Mouse (Mus musculus): ENCODE results near the gene Wnt3. TPM values are rescaled to one million over a fixed set of nuclear protein-coding genes. Genes with fewer than 3 reads are reported as not detected.

Wnt3 gene
- polyA plus RNA-seq (2015; fragmentation: Nextera tagmentation; extraction: Ambion mirVana): 0.31 and 0.49 TPM in 2 replicates

DNA sequence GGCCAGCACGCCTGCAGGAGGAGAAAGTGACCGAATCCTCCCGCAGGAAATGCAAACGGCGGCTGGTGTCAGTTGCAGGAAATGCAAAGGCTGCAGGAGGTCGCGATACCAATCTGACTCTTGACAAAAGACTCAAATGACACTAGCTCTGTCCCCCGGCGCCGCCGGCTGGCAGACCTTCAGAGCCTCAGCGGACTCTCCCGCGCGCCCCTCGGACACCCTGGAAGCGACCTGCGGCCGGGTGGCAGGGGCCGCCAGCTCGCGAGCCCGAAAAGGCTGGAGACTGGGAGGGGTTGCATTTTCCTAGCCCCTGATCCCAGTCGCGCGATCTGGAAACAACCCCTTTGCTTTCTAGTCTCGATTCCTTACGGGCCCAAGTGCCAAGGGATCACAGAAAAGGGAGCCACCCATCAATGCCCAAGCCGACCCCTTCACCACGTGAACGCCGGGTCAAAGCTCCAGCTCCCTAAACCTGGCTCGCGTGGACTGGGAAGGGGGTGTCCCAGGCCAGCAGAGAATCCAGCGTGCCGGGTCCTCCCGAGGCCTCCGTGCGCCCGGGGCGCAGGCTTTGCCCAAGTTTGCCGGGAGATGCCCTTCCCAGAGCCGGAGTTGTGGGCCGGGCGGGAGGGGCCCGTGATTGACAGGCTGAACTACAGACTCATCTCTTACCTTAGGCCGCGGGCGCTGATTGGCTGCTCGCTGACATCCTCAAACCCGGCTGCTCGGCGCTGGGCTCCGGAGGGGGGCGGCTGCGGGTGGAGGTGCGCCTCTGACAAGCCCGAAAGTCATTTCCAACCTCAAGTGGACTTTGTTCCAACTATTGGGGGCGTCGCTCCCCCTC is at the start of gene Wnt3:
Wnt3 (plus strand) TSS at position 764 of the 841 bp plus-strand sequence.
- H3K4me1 ChIP-seq (replicated peaks): peaks cover 21% of the 10 kb centered on the region
- peak within 1 kb of the TSS; percentile 61 for H3K4me2 ChIP-seq (replicated peaks)
- H3K9ac ChIP-seq: no peak within 1 kb of the TSS
- H3K36me3 ChIP-seq: no peaks in the 10 kb centered on the region
- under 1% methylated on average over 60 of the region's 60 CpGs for WGBS
- peak; percentile 59; the same call in 1 of the 2 replicates for ATAC-seq
- H3K9me3 ChIP-seq: no peaks in the 10 kb centered on the region
- H3K27ac ChIP-seq: no peak within 1 kb of the TSS
- H3K27me3 ChIP-seq (replicated peaks): peaks cover 89% of the 10 kb centered on the region
- H3K4me3 ChIP-seq (replicated peaks): peak within 1 kb of the TSS; percentile 31

DNA sequence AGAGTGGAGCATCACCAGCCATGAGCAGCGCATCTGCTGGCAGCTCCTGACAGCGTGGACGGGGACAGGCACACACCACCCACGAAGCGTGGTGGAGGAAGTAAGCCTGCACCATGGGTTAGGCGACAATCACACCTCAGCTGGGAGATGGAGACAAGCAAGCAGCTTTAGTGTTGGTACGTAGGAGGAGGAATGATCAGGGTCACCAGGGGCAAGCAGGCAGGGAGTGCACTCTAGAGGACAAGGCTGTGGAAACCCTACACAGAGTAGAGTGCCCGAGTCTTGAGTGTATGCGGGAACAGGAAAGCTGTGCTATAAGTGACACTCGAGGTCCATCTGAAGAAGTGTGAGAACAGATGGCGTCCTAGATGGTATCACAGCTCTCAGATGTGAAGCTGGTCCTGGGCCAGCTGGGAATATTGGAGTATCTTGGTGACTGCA is 49.6 kb upstream of the Wnt3 start:
- H3K4me2 ChIP-seq (replicated peaks): no peak overlapping the region
- WGBS: 72% methylated on average over 11 of the region's 11 CpGs
- H3K27me3 ChIP-seq (replicated peaks): no peaks in the 10 kb centered on the region
- no peaks in the 10 kb centered on the region for H3K9me3 ChIP-seq
- H3K4me1 ChIP-seq (replicated peaks): peaks cover 11% of the 10 kb centered on the region
- no peak overlapping the region for H3K9ac ChIP-seq
- ATAC-seq: no peak
- no peak overlapping the region for H3K27ac ChIP-seq
- H3K36me3 ChIP-seq: no peaks in the 10 kb centered on the region
- H3K4me3 ChIP-seq (replicated peaks): no peak overlapping the region

DNA sequence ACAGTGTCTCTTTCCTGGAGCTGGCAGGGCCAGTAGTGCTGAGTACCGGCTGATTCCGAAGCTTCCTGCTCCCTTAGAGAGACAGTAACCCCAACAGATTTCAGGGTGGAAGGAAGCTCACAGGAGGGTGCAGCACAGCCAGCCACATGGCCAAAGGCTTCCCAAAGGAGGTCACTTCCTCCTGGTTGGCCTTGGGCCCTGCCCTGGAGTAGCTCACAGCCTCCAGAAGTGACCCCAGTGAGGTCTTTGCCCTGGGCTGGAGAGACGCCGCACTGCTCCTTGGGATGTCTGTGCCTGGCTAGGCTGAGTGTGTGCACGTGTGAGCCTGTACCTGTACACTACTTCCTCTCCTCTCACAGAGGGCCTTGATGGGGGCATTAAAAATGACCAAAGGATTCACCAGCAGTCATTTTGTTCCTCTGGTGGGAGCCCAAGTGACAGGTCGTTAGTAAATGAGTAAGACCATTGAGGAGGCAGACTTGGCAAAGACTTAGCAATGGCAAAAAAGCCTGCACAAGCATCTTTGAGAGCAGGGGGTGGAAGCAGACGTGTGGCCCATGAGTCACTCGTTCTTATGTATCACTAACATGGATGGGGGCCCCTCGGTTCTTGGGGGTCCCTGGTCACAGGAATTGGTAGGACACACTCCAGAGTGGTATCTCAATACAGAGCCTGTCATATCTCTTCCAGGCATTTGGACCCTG is 44.5 kb upstream of the Wnt3 start:
- H3K27ac ChIP-seq: no peak overlapping the region
- 78% methylated on average over 9 of the region's 9 CpGs for WGBS
- H3K4me1 ChIP-seq (replicated peaks): peaks cover 15% of the 10 kb centered on the region; the same call in 1 of the 2 replicates
- no peaks in the 10 kb centered on the region for H3K9me3 ChIP-seq
- no peaks in the 10 kb centered on the region for H3K36me3 ChIP-seq
- no peak for ATAC-seq
- no peaks in the 10 kb centered on the region for H3K27me3 ChIP-seq (replicated peaks)
- no peak overlapping the region for H3K4me2 ChIP-seq (replicated peaks)
- no peak overlapping the region for H3K4me3 ChIP-seq (replicated peaks)
- no peak overlapping the region for H3K9ac ChIP-seq

DNA sequence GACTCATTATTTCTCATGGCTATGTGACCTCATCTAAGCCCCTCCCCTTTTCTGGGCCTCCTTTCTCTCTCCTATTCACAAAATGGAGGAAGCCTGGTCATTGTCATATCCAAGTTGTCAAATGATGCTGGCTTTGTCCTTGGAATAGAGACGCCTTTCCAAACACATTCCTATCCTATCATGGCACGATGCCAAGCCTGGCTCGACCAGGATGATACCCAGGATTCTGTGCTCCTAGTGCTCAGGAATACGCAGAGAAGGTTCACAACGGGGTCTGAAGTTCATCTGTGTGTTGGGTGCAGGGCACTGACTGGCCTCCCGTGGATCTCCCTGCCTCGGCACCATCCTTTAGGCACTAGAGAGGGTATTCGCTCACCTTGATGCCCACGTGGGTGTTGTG is 42.4 kb upstream of the Wnt3 start:
- H3K4me2 ChIP-seq (replicated peaks): no peak overlapping the region
- H3K4me3 ChIP-seq (replicated peaks): no peak overlapping the region
- H3K36me3 ChIP-seq: no peaks in the 10 kb centered on the region
- 61% methylated on average over 9 of the region's 9 CpGs for WGBS
- peaks cover 26% of the 10 kb centered on the region for H3K4me1 ChIP-seq (replicated peaks)
- H3K9me3 ChIP-seq: no peaks in the 10 kb centered on the region
- H3K27me3 ChIP-seq (replicated peaks): no peaks in the 10 kb centered on the region
- no peak overlapping the region for H3K27ac ChIP-seq
- H3K9ac ChIP-seq: no peak overlapping the region
- ATAC-seq: no peak

DNA sequence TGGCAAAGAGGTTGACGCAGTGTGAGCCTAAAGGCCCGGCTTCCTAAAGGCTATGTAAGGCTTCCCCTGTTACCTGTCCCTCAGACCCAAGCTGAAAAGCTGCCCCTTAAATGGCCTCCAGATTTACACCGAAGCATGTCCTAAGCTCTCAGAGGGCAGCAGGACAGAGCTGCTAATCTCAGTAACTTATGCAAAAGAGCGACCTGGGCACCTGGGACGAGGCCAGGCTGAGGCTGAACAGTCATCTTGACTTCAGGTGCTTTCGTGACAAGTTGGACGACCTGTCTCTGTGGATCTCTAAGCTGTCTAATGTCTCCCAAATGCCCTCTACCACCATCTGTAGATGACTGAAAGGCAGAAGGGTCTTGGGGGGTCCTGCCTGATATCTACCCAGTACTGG is 41.6 kb upstream of the Wnt3 start:
- H3K9me3 ChIP-seq: no peaks in the 10 kb centered on the region
- no peak for ATAC-seq
- no peak overlapping the region for H3K4me2 ChIP-seq (replicated peaks)
- H3K4me1 ChIP-seq (replicated peaks): peaks cover 26% of the 10 kb centered on the region
- no peaks in the 10 kb centered on the region for H3K36me3 ChIP-seq
- 87% methylated on average over 7 of the region's 7 CpGs for WGBS
- no peak overlapping the region for H3K27ac ChIP-seq
- no peak overlapping the region for H3K4me3 ChIP-seq (replicated peaks)
- H3K27me3 ChIP-seq (replicated peaks): no peaks in the 10 kb centered on the region
- no peak overlapping the region for H3K9ac ChIP-seq

DNA sequence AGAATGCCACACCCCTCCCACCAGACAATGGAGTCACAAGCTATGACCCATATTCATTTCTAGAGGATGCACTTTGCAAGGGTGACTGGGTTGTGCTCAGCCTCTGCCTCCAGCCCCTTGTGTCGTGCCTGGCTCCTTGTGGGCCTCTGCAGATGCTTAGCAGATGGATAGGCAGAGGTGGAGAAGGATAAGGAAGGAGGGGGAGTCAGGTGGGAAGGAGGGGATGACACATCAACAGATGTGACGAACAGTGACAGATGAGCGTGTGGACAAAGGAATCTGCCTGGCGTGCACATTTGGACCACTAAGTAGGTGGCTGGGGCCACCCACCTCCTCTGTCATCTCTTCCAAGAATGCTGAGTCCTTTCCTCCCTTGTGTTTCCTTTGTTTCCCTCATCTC is 40.9 kb upstream of the Wnt3 start:
- Histone ChIP-seq H3K9ac (no peak overlapping the region), H3K27me3 (replicated peaks) (no peaks in the 10 kb centered on the region), H3K4me2 (replicated peaks) (no peak overlapping the region), H3K27ac (no peak overlapping the region), H3K4me3 (replicated peaks) (no peak overlapping the region), H3K36me3 (no peaks in the 10 kb centered on the region), H3K9me3 (no peaks in the 10 kb centered on the region), H3K4me1 (replicated peaks) (peaks cover 26% of the 10 kb centered on the region)
- no peak for ATAC-seq
- WGBS: 82% methylated on average over 4 of the region's 4 CpGs

DNA sequence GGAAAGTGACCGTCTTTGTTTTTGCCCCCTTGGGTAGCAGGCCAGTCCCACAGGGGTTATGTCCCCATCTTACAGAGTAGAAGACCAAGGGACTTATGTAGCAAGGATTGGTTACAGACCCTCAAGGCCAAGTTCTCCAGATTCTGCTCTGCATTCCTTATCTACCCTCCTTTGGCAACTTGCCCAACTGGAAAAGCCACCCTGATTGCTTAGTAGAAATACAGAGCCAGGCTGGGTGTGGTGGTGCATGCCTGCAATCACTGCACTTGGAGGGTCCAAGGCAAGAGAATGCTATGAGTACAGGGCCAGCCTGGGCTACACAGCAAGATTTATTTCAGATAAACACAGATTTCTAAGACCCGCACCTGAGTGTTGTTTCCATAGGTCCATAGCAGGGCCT is 40.0 kb upstream of the Wnt3 start:
- H3K27ac ChIP-seq: no peak overlapping the region
- no peak overlapping the region for H3K4me2 ChIP-seq (replicated peaks)
- H3K36me3 ChIP-seq: no peaks in the 10 kb centered on the region
- WGBS: 77% methylated on average over 2 of the region's 2 CpGs
- H3K4me3 ChIP-seq (replicated peaks): no peak overlapping the region
- ATAC-seq: peak; percentile 39; the same call in 1 of the 2 replicates
- no peaks in the 10 kb centered on the region for H3K27me3 ChIP-seq (replicated peaks)
- no peaks in the 10 kb centered on the region for H3K9me3 ChIP-seq
- no peak overlapping the region for H3K9ac ChIP-seq
- peaks cover 28% of the 10 kb centered on the region for H3K4me1 ChIP-seq (replicated peaks)

DNA sequence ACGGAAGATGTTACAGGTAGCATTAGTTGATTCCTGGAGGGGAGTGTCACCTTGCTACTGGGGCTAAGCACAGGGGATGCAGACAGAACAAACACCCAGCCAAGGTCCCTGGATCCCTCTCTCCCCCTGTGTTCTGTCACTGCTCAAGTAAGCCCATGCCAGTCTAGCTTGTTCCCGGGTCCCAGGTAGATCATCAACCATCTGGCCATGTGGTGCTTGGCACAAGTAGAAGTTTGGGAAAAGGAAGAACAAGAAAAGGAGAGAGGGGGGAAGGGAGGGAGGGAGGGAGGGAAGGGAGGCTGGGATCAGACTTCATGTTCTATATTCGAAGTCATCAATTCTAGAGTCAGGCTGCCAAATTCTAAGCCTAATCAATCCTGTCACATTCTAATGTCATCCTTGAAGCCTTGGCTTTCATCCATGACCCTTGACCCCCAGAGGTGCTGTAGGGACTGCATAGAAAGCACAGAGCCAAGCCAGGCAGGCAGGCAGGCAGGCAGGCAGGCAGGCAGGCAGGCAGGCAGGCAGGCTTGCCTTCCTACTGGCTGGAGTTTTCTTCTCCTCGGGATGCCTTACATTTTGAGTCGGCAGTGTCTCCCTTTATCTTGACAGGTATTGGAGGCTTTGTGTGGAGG is 39.4 kb upstream of the Wnt3 start:
- WGBS: 52% methylated on average over 5 of the region's 5 CpGs
- no peak for ATAC-seq
- Histone ChIP-seq H3K9ac (no peak overlapping the region), H3K4me3 (replicated peaks) (no peak overlapping the region), H3K27ac (0 out of 2 replicates have a peak overlapping the region, but pooled peaks have one; percentile 61), H3K4me1 (replicated peaks) (peaks cover 29% of the 10 kb centered on the region), H3K36me3 (no peaks in the 10 kb centered on the region), H3K4me2 (replicated peaks) (peak overlapping the region; percentile 36; the same call in 1 of the 2 replicates), H3K9me3 (no peaks in the 10 kb centered on the region), H3K27me3 (replicated peaks) (no peaks in the 10 kb centered on the region)

DNA sequence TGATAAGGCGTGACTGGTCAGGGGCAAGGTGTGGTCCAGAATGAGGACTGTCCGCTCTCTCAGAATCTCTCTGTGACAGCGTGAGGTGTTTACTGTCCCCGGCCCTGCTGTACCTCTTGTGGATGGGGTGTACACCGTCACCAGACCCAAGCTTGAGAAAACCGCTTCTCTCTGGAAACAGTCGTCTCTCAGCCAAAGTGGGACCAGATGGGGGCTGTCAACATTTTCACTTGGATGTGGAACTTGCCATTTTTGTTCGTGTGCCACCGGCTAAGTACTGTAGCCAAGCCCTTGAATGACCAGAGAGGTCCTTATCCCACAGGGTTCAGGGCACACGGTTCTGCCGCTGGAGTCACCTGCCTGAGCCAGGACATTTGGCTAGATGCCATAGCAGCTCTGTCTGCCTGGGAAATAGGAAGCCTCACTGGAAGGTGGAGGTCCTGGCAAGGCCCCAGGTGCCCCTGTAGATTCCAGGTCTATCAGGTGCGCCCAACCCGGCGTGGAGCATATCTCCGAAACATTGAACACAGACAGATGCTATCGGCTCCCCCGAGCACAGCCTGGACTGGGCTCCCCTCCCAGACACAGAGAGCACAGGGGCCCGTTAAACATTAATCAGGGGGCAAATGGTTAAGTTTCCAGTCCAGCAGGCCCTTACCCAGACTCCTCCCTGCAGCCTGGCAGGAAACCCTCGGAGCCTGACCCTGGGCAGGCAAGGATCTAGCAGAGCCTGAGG is 38.7 kb upstream of the Wnt3 start:
- WGBS: 55% methylated on average over 19 of the region's 19 CpGs
- Histone ChIP-seq H3K27me3 (replicated peaks) (no peaks in the 10 kb centered on the region), H3K4me3 (replicated peaks) (no peak overlapping the region), H3K27ac (peak overlapping the region; percentile 61), H3K4me1 (replicated peaks) (peaks cover 29% of the 10 kb centered on the region), H3K4me2 (replicated peaks) (peak overlapping the region; percentile 36), H3K9ac (no peak overlapping the region), H3K36me3 (no peaks in the 10 kb centered on the region), H3K9me3 (no peaks in the 10 kb centered on the region)
- peak; percentile 84 for ATAC-seq

DNA sequence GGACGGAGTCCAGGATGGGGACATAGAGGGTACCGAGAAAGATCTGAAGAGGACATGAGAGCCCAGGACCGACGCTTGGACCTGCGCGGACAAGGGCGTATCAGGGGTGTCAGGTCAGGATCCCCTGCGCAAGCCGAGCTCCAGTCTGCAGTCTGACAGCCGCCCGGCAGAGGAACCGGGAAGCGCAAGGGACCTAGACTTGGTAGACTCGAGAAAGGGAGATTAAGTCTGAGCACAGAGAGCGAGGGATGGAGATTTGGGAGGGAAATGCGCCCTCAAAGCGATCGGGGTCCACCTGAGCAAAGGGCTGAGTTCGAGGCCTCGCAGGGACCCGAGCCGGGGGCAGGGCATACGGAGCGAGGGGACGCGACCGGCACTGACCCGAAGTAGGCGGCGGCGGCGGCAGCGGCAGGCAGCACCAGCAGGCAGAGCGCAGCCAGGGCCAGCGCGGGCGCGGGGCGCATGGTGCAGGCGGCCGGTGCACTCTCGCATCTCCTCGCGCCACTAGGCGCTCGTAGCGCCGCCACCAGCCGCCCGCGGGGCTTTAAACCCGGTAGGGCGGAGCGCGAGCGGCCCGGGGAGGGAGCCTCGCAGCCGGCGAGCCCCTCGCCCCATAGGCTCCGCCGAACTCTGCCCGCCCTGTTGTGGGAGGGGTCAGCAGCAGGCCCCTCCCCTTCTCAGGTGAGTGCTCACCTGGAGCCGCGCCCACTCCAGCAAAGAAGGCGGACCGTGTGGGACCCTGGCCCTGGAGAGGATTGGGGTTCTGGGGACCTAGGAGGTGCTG is 24.5 kb upstream of the Wnt3 start, which contains the start of gene Wnt9b:
Wnt9b (minus strand) TSS at position 516 of the 784 bp plus-strand sequence.
- Histone ChIP-seq H3K4me1 (replicated peaks) (peaks cover 11% of the 10 kb centered on the region), H3K36me3 (no peaks in the 10 kb centered on the region), H3K4me3 (replicated peaks) (peak within 1 kb of the TSS; percentile 47), H3K9me3 (no peaks in the 10 kb centered on the region), H3K27ac (no peak within 1 kb of the TSS), H3K4me2 (replicated peaks) (peak within 1 kb of the TSS; percentile 96), H3K9ac (peak within 1 kb of the TSS; percentile 42), H3K27me3 (replicated peaks) (peaks cover 53% of the 10 kb centered on the region)
- ATAC-seq: peak; percentile 95
- under 1% methylated on average over 54 of the region's 68 CpGs for WGBS

DNA sequence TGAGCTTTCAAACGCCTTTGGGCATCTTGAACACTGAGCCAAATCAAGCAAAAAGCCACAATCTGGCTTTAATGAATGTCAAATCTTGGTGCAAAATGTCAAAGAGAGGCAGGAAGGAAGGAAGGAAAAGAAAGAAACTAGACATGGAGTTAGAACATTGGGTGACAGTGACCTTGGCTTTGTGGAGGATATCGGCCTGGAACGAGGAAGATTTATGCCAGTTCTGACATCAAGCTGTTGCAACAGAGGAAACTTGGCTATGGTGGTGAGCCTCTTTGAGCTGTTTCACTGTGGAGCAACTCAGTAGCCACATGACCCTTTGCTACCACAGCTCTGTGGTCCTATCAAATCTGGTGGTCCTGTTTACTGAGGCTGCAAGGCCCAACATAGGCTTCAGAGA is 23.3 kb upstream of the Wnt3 start:
- H3K9me3 ChIP-seq: no peaks in the 10 kb centered on the region
- ATAC-seq: no peak
- no peak overlapping the region for H3K27ac ChIP-seq
- H3K4me1 ChIP-seq (replicated peaks): peaks cover 11% of the 10 kb centered on the region
- H3K4me3 ChIP-seq (replicated peaks): no peak overlapping the region
- no peak overlapping the region for H3K9ac ChIP-seq
- H3K4me2 ChIP-seq (replicated peaks): no peak overlapping the region
- peaks cover 53% of the 10 kb centered on the region for H3K27me3 ChIP-seq (replicated peaks)
- H3K36me3 ChIP-seq: no peaks in the 10 kb centered on the region
- WGBS: 57% methylated on average over 3 of the region's 3 CpGs
